Mouse (Mus musculus) yolk sac, embryonic 10.5 days (tissue): ENCODE measurements around the gene Elp6.
"Not testable (repeated sequence)": the region's sequence is repeated elsewhere in the genome, so short reads cannot be mapped to it uniquely, and the experiment has no call there.

Experiments
- DNase-seq: peaks from one replicate; pipeline ENCODE4 v3.0.0-alpha.2; 2017; ENCODE audit warnings: low spot score

Gene Elp6

GRCm38 (mm10) chr9:110316503-110316902 is 11.5 kb downstream of the Elp6 start:
- no peak for DNase-seq

- no peak for DNase-seq
Measured at GRCm38 (mm10) chr9:110320769-110321168, 15.8 kb downstream of the Elp6 start.

GRCm38 (mm10) chr9:110322972-110323371 is 18.0 kb downstream of the Elp6 start:
- DNase-seq = no peak

GRCm38 (mm10) chr9:110324181-110324580 is 19.2 kb downstream of the Elp6 start:
- no peak for DNase-seq

- DNase-seq = no peak
Measured at GRCm38 (mm10) chr9:110328178-110328577, 23.2 kb downstream of the Elp6 start.

- no peak for DNase-seq
Measured at GRCm38 (mm10) chr9:110328946-110329630, 24.1 kb downstream of the Elp6 start.

DNA sequence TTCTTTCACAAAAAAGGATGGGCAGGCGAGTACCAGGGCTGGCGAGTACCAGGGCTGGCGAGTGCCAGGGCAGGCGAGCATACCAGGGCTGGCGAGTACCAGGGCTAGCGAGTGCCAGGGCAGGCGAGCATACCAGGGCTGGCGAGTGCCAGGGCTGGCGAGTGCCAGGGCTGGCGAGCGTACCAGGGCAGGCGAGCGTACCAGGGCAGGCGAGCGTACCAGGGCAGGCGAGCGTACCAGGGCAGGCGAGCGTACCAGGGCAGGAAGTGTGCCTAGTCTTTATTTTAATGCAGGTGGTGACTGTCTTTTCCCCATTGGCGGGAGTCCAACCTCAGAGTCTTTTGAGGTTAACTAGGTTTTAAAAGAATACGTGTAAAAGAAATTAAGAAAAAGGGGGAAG is 24.7 kb downstream of the Elp6 start:
- no peak for DNase-seq

DNA sequence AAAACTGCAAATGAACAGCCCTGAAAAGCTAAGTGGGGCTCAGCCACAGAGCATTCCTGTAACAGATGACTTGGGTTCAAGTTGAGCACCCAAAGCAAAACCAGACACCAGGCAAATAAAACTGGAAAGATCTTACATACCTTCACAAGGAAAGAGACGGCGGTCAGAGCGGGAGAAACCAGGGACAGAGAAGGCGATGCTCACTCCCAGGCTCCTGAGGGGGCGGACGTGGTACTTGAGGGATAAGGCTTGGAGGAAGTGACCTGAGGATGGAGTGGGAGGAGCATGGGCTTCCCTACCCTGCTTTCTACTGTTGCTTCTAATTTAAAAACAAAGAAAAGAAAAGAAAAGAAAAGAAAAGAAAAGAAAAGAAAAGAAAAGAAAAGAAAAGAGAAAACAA is 25.4 kb downstream of the Elp6 start:
- DNase-seq = no peak

DNA sequence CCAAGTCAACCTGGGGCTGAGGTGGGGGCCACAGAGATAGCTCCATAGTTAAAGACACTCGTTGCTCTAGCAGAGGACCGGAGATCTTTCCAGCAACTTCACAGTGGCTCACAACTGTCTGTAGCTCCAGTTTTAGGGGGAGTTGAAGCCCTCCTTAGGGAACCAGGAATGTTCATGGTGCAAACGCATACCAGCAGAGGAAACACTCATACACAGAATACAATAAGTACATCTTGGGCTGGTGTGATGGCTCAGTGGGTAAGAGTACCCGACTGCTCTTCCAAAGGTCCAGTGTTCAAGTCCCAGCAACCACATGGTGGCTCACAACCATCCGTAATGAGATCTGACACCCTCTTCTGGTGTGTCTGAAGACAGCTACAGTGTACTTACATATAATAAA is 25.9 kb downstream of the Elp6 start:
- not testable (repeated sequence) for DNase-seq

GRCm38 (mm10) chr9:110333135-110333895 is 28.3 kb downstream of the Elp6 start, which contains the start of gene Scap:
TSS of gene Scap (plus strand) at chr9:110333288.
- DNase-seq = peak; percentile 96

DNA sequence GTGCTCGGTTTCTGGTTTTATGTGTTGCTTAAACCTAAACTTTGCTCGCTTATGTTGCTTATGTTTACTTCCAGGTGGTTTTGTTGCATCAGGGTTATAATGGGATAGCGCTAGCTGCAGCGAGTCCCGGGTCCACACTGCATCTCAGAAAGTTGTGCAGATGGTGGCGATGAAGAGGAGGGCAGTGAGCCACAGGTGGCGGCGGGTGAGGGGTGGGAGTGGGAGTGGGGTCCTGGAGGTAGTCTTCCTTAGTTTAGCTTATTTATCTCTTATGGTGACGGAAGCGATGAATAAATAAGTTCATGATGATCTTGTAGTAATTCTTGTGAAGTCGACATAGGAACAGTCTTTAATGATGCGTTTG is 28.9 kb downstream of the Elp6 start:
- no peak for DNase-seq

DNA sequence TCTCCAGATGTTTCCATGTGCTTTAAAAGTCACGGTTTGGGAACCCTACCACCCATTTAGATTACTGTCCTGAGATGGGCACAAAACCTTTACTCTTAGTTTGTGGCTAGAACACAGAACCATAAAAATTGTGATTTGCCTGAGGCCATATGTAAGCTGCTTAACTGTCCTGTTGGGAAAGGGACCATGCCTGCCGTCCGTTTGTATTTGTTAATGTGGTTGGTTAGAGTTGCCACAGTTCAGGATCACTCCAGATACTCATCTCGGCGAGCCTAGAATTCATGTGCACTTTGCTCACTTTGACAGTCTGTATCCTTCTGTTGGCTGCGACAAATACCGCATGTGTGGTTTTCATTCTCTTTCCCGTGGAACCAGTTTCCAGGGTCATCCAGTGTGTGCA is 29.9 kb downstream of the Elp6 start:
- no peak for DNase-seq

GRCm38 (mm10) chr9:110340037-110340750 is 35.2 kb downstream of the Elp6 start:
- DNase-seq = no peak

- no peak for DNase-seq
Measured at GRCm38 (mm10) chr9:110342008-110342407, 37.0 kb downstream of the Elp6 start.

DNA sequence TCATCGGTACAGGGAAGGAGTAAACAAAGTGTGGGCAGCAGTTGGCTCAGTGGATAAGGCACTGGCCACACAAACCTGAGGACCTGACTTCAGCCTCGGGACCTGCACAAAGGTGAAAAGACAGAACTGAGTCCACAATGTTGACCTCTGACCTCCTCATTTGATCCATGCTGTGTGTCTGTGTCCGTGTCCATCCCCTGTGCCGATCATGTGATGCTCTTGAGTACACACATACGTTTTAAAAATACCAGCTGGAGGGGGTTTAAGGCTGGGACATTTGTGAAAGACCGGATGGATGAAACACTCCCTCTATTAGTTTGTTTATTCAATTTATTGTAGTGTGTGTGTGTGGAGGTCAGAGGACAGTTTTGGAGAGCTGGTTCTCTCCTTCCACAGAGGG is 38.8 kb downstream of the Elp6 start:
- peak; percentile 85 for DNase-seq

DNA sequence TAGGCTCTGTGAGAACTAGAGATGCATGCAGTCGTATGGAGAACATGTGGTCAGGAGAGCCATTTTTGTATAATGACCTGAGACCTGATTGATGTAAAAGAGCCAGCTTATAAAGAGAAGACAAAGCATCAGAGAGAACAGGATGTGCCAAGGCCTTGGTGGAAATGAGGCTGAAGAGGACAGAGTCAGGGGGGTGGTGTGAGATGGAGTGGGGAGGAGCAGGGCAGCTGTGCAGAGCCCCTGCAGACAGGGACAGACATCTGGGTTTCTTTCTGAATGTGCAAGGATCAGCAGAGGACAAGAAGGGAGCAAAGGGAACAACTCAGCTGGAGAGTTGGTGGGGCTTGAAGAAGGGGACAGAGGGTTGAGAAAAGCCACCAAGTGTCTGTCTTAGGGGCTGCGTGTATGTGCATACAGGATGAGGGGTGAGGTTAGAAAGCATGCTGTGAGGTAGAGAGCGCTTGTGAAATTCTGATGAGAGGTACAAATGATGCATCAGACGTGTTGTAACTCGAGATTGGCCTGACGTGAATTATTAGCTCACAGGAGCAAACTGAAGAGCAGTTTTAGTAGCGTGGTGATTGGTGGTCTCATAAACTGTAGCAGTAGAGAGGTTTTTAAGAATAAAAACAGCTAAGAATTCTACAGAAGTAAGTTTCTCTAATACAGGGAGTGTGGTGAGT is 40.2 kb downstream of the Elp6 start:
- no peak for DNase-seq

DNA sequence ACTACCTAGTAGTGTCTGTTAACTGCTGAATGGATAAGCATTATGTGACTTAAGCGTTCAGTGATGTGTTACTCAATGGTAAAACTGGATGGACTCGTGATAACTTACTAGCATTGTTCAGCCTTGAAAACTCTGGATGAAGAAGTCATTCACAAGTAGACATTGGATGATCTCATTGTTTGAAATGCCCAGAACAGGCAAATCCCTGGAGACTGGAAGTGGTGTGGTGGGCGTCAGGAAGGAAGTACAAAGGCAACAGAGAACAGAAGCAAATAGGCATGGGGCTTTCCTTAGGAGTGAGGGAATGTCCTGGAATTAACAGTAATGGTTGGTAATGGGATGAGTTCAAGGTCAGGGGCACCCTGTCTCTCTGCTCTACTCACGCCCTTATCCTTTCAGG is 43.9 kb downstream of the Elp6 start:
- DNase-seq = no peak

DNA sequence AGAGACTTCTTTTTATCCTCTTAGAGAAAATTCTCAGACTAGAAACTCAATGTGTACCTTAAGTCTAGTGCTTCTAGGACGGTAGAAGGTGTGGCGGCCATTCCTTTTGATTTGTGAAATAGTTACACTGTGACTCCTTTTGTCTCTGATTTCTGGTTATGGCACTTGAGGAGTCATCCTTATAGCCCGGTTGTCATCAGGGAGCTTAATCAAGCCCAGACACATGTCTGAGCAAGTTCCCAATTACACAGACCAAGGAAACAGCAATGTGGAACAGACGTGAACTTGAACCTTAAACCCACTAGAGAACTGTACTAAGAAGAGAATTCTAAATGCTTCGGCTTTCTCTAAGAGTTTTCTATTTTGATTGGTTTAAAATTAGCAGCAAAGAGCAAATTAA is 45.2 kb downstream of the Elp6 start:
- DNase-seq = no peak

- peak; percentile 53 for DNase-seq
Measured at GRCm38 (mm10) chr9:110350612-110351011, 45.6 kb downstream of the Elp6 start.

DNA sequence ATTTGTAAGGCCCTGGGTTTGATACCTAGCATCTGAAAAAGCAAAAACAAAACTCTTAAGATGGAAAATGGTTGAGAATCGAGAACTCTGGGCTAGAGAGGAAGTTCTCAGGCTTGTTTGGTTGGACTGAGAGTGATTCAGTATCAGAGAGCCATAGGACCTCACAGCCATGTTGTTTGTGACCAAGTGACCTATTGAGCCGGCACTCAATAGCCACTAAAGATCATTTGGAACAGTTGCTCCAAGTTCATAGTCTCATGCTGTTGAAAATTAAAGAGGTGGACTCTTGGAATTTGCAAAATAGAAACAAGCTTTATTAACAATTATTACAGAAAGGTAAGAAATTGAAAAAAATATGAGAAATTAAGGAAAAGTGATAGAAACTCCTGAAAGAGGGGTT is 46.4 kb downstream of the Elp6 start:
- DNase-seq = no peak

DNA sequence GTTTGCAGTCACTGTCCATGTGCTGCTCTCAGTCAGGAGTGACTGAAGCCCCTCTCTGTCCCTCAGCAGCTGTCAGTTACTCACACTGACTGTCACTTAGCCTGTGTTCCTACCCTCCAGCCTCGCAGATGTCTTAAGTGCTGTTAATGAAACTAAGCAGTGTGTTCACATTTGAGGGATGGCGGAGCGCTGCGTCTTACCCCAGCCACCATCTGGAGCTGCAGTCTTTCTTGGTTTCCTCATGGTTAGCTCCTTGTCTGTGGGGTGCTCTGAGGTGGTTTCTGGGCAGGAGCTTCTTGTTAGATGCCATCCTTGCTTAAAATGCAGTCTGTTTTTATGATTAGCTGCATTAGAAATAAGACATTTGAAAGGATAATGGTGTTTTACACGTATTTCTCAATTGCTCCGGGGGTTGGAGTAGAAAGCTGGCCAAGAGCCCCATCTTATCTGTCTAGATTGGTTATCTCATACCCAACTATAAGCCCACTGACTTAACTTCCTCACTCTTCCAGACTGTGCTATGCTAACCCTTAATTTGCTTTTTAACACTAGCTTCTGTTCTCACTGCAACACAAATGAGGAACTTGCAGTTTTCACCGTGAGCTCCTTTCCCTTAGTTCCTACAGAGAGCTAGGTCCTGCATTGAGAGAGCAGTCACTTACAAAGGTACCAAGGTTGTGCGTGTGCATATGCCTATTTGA is 47.1 kb downstream of the Elp6 start:
- DNase-seq = no peak

- DNase-seq = peak; percentile 50
Measured at GRCm38 (mm10) chr9:110358341-110358740, 53.4 kb downstream of the Elp6 start.
